Mouse (Mus musculus) lung, postnatal 0 days (tissue): Measurements from ENCODE around the gene Bcar3. TPM values are rescaled to one million over a fixed set of nuclear protein-coding genes. Genes with fewer than 3 reads are reported as not detected.

Experiments used
- ATAC-seq: fragments of 200-750 bp; cut with Nextera tagmentation; 2 replicates; pipeline ENCODE4 v1.8.0; 2017; ENCODE audit warnings: moderate library complexity
- DNase-seq: peaks from one replicate; pipeline ENCODE4 v3.0.0-alpha.2; 2016; ENCODE audit warnings: low spot score
- H3K27ac ChIP-seq: fragments of 300-500 bp; sonication (generic); 2 replicates; pipeline ENCODE4 v1.5.1; 2014; ENCODE audit warnings: antibody characterized with exemption, mild to moderate bottlenecking, low read length, mixed read lengths
- H3K27me3 ChIP-seq: fragments of 300-500 bp; sonication (generic); replicated peaks from 2 replicates; pipeline ENCODE4 v1.6.1; 2014; ENCODE audit warnings: low read length, mixed read lengths; ENCODE audit not compliant: insufficient read depth
- H3K36me3 ChIP-seq: fragments of 300-500 bp; sonication (generic); 2 replicates; pipeline ENCODE4 v1.6.1; 2014; ENCODE audit warnings: low read length, mixed read lengths; ENCODE audit not compliant: insufficient read depth
- H3K4me1 ChIP-seq: fragments of 300-500 bp; sonication (generic); 2 replicates; pipeline ENCODE4 v1.6.1; 2014; ENCODE audit warnings: antibody characterized with exemption, low read depth, low read length, mixed read lengths; ENCODE audit not compliant: insufficient read depth
- H3K4me2 ChIP-seq: fragments of 300-500 bp; sonication (generic); replicated peaks from 2 replicates; pipeline ENCODE4 v1.6.1; 2014; ENCODE audit warnings: low read depth, mild to moderate bottlenecking, low read length, moderate library complexity, mixed read lengths
- H3K4me3 ChIP-seq: fragments of 300-500 bp; sonication (generic); 2 replicates; pipeline ENCODE4 v1.5.1; 2014; ENCODE audit warnings: low read depth, low read length
- H3K9ac ChIP-seq: fragments of 300-500 bp; sonication (generic); replicated peaks from 2 replicates; pipeline ENCODE4 v1.6.1; 2014; ENCODE audit warnings: low read depth, mild to moderate bottlenecking
- H3K9me3 ChIP-seq: fragments of 300-500 bp; sonication (generic); 2 replicates; pipeline ENCODE4 v1.6.1; 2016; ENCODE audit warnings: low read length, mixed read lengths
- CTCF ChIP-seq: IDR thresholded peaks from 2 replicates; pipeline ENCODE4 v1.5.1; 2016; ENCODE audit warnings: antibody characterized with exemption, mild to moderate bottlenecking
- EP300 ChIP-seq: IDR thresholded peaks from 2 replicates; pipeline ENCODE4 v1.6.1; 2016; ENCODE audit warnings: antibody characterized with exemption, mild to moderate bottlenecking, control low read depth
- WGBS: fragments of 180-500 bp; shearing (Covaris S2); extraction: QIAGEN DNeasy Blood & Tissue Kit; methylation state at CpG from one replicate; pipeline ENCODE4 v1.1.7; 2014; 5-methylcytosine and 5-hydroxymethylcytosine counted together
- polyA plus RNA-seq: library from polyadenylated mRNA; unstranded; fragments of >200 nt; fragmentation: Nextera tagmentation; extraction: Ambion mirVana; gene quantifications from 2 replicates; pipeline ENCODE4 v1.2.1, GENCODE M21; 2015

The Bcar3 gene
- polyA plus RNA-seq, 1 experiment from 2014 or later: 38.3 TPM

DNA sequence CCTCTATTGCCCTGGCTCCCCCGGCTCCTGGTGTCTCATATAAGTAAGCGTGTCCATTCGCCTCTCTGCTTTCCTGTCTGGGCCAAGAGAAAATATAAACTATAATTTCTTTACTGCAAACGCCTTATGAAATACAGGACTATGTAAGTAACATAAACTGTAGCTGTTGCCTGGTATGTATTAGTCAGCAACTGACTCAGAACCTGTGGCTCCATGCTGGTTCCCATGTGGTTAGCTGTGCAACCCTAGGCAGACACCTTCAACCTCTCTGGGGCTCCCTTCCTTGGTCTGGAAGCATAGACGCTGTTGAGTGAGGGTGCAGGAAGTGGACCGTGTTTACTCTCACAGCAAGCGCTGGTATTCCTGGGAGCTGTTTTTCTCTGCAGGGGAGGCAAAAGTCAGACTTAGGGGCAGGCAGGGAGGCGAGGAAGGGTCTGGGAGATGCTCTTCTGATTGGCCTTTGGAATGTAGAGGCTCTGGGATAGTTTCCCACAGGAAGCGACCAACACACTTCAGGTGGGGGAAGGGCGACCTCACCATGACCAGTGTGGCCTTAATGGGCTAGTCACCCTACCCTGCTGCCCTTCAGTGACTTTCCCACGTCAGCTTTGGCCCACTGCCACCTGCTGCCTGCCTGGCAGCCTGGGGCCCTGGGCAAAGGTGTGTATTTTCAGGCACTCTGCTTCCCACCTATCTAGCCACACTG, 215.8 kb downstream of the Bcar3 start:
- TF ChIP-seq EP300 (no peak), CTCF (no peak)
- 45% methylated on average over 11 of the region's 11 CpGs for WGBS
- peak; percentile 31 for DNase-seq

GRCm38 (mm10) chr3:122510240-122510750, 216.4 kb downstream of the Bcar3 start:
- WGBS: 63% methylated on average over 14 of the region's 14 CpGs
- Histone ChIP-seq H3K27me3 (no peaks in the 10 kb centered on the region), H3K27ac (peak overlapping the region; percentile 71), H3K4me2 (0 out of 2 replicates have a peak overlapping the region, but pooled peaks have one; percentile 11), H3K9ac (no peak overlapping the region), H3K4me3 (no peak overlapping the region), H3K9me3 (no peaks in the 10 kb centered on the region), H3K4me1 (peaks cover 4% of the 10 kb centered on the region; the same call in 1 of the 2 replicates), H3K36me3 (no peaks in the 10 kb centered on the region)
- peak; percentile 61 for DNase-seq
- ATAC-seq: peak; percentile 59
- TF ChIP-seq EP300 (peak; percentile 78), CTCF (peak; percentile 29; the same call in 1 of the 2 replicates)

More for the DNA sequence above, 215.8 kb downstream of the Bcar3 start:
- H3K4me1 ChIP-seq: peaks cover 4% of the 10 kb centered on the region; the same call in 1 of the 2 replicates
- ATAC-seq: peak; percentile 57
- peak overlapping the region; percentile 71 for H3K27ac ChIP-seq
- no peaks in the 10 kb centered on the region for H3K9me3 ChIP-seq
- H3K4me3 ChIP-seq: no peak overlapping the region
- no peaks in the 10 kb centered on the region for H3K27me3 ChIP-seq
- H3K9ac ChIP-seq: no peak overlapping the region
- no peaks in the 10 kb centered on the region for H3K36me3 ChIP-seq
- H3K4me2 ChIP-seq: no peak overlapping the region

GRCm38 (mm10) chr3:122510932-122511331, 217.0 kb downstream of the Bcar3 start:
- TF ChIP-seq EP300 (no peak), CTCF (no peak)
- H3K9ac ChIP-seq: no peak overlapping the region
- peak overlapping the region; percentile 71 for H3K27ac ChIP-seq
- no peak overlapping the region for H3K4me2 ChIP-seq
- ATAC-seq (peak; percentile 19; the same call in 1 of the 2 replicates), DNase-seq (no peak)
- 62% methylated on average over 10 of the region's 10 CpGs for WGBS
- H3K4me3 ChIP-seq: no peak overlapping the region
- no peaks in the 10 kb centered on the region for H3K36me3 ChIP-seq
- peaks cover 4% of the 10 kb centered on the region; the same call in 1 of the 2 replicates for H3K4me1 ChIP-seq
- H3K27me3 ChIP-seq: no peaks in the 10 kb centered on the region
- no peaks in the 10 kb centered on the region for H3K9me3 ChIP-seq

- H3K27ac ChIP-seq: no peak overlapping the region
- WGBS: 75% methylated on average over 14 of the region's 14 CpGs
- peaks cover 4% of the 10 kb centered on the region; the same call in 1 of the 2 replicates for H3K4me1 ChIP-seq
- H3K9ac ChIP-seq: no peak overlapping the region
- no peaks in the 10 kb centered on the region for H3K27me3 ChIP-seq
- H3K36me3 ChIP-seq: no peaks in the 10 kb centered on the region
- ATAC-seq: no peak
- DNase-seq: no peak
- H3K4me2 ChIP-seq: no peak overlapping the region
- H3K9me3 ChIP-seq: no peaks in the 10 kb centered on the region
- TF ChIP-seq CTCF (no peak), EP300 (no peak)
- no peak overlapping the region for H3K4me3 ChIP-seq
Observed at GRCm38 (mm10) chr3:122511721-122512619, 218.0 kb downstream of the Bcar3 start.

- H3K9me3 ChIP-seq: no peaks in the 10 kb centered on the region
- peaks cover 4% of the 10 kb centered on the region; the same call in 1 of the 2 replicates for H3K4me1 ChIP-seq
- no peak overlapping the region for H3K9ac ChIP-seq
- H3K4me3 ChIP-seq: no peak overlapping the region
- H3K36me3 ChIP-seq: no peaks in the 10 kb centered on the region
- no peak for DNase-seq
- H3K27me3 ChIP-seq: no peaks in the 10 kb centered on the region
- no peak for TF ChIP-seq CTCF
- TF ChIP-seq EP300: no peak
- H3K27ac ChIP-seq: no peak overlapping the region
- no peak for ATAC-seq
- H3K4me2 ChIP-seq: no peak overlapping the region
- 88% methylated on average over 16 of the region's 16 CpGs for WGBS
Observed at GRCm38 (mm10) chr3:122512725-122513375, 218.9 kb downstream of the Bcar3 start.
